14 mouse cellular contexts compared by ENCODE assay signal in the genomic region with DNA sequence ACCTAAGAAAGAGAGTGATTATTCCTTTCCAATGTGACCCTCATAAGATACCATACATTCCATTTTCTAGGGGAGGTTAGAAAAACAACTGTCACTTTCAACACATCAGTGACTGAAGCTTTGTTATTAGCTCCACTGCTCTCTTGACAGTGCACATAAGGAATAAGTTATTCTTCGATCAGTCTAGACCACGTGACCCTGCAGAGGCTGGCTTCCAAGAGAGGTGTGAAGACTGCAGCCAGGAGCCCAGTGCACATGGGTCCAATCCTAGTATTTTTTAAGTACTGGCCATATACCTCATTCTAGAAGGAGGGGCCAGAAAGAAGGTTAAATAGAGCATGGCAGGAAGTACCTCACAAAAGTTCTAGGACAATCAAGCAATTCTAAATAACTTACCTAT.
"Had no signal": no experiment of that assay in that cellular context is flagged by ENCODE, and none has a peak within 500 bp of the region (broad histone marks: within the 10 kb centered on the region; RNA-seq: fewer than 3 reads in every experiment).

No protein-coding gene starts in this region.

- H3K9ac ChIP-seq: limb, embryonic 12.5 days; liver, embryonic 13.5 days; liver, postnatal 0 days; lung, embryonic 15.5 days; neural tube, embryonic 15.5 days had no signal

- H3K27ac ChIP-seq: kidney, postnatal 0 days; limb, embryonic 12.5 days; liver, embryonic 13.5 days; lung, embryonic 15.5 days; macrophage; neural tube, embryonic 15.5 days had no signal

- H3K4me3 ChIP-seq: limb, embryonic 12.5 days; liver, embryonic 13.5 days; lung, embryonic 15.5 days; neural tube, embryonic 15.5 days had no signal

- H3K4me2 ChIP-seq: limb, embryonic 12.5 days; liver, embryonic 13.5 days; lung, embryonic 15.5 days; midbrain, embryonic 11.5 days; neural tube, embryonic 15.5 days had no signal

- H3K36me3 ChIP-seq: lung, embryonic 15.5 days; neural tube, embryonic 15.5 days had no signal

- DNase-seq: layer of hippocampus, adult 9-11 months; layer of hippocampus, postnatal 36 days; liver, embryonic 13.5 days; right cerebral cortex, adult 18-20 months; right cerebral cortex, postnatal 25 days; thymus, postnatal 36 days had no signal

- H3K4me1 ChIP-seq: lung, embryonic 15.5 days had no signal

- H3K9me3 ChIP-seq: limb, embryonic 12.5 days; liver, embryonic 13.5 days; lung, embryonic 15.5 days; megakaryocyte, embryonic 14.5 days; neural tube, embryonic 15.5 days had no signal

- H3K27me3 ChIP-seq: limb, embryonic 12.5 days; liver, embryonic 13.5 days; lung, embryonic 15.5 days; megakaryocyte, embryonic 14.5 days; neural tube, embryonic 15.5 days had no signal
